Mouse (Mus musculus): ENCODE results near the gene Zer1. TPM values are rescaled to one million over a fixed set of nuclear protein-coding genes. Genes with fewer than 3 reads are reported as not detected.
A peak's percentile ranks its signal among the peaks of the same experiment; 100 is the strongest.

The Zer1 gene
- polyA plus RNA-seq, 1 experiment = 56.6 TPM

- no peak for DNase-seq
- TF ChIP-seq POLR2A (IDR thresholded peaks at IDR 0.05; ENCODE audit: borderline replicate concordance, extremely low read depth, low read depth, low read length) = no peak
- no peak for TF ChIP-seq CTCF (IDR thresholded peaks at IDR 0.05; ENCODE audit: insufficient read depth, low read length)
- H3K4me3 ChIP-seq (replicated peaks; ENCODE audit: extremely low read depth, low read depth, low read length) = no peak overlapping the region
- 58% methylated on average over 5 of the region's 5 CpGs for WGBS
- no peaks in the 10 kb centered on the region for H3K4me1 ChIP-seq (ENCODE audit: control insufficient read depth, insufficient read depth, low read length)
These were observed 40.3 kb downstream of the Zer1 start for GRCm38 (mm10) chr2:30084113-30084512.

GRCm38 (mm10) chr2:30080181-30080800 is 44.1 kb downstream of the Zer1 start:
- WGBS = 78% methylated on average over 15 of the region's 15 CpGs
- Histone ChIP-seq H3K4me1 (ENCODE audit: control insufficient read depth, insufficient read depth, low read length) (no peaks in the 10 kb centered on the region), H3K4me3 (replicated peaks; ENCODE audit: extremely low read depth, low read depth, low read length) (no peak overlapping the region)
- no peak for TF ChIP-seq CTCF (IDR thresholded peaks at IDR 0.05; ENCODE audit: insufficient read depth, low read length)
- no peak for TF ChIP-seq POLR2A (IDR thresholded peaks at IDR 0.05; ENCODE audit: borderline replicate concordance, extremely low read depth, low read depth, low read length)
- DNase-seq = no peak

- Histone ChIP-seq H3K4me3 (replicated peaks; ENCODE audit: extremely low read depth, low read depth, low read length) (no peak overlapping the region), H3K4me1 (ENCODE audit: control insufficient read depth, insufficient read depth, low read length) (no peaks in the 10 kb centered on the region)
- DNase-seq = no peak
- 52% methylated on average over 4 of the region's 4 CpGs for WGBS
- TF ChIP-seq POLR2A (IDR thresholded peaks at IDR 0.05; ENCODE audit: borderline replicate concordance, extremely low read depth, low read depth, low read length) (no peak), CTCF (IDR thresholded peaks at IDR 0.05; ENCODE audit: insufficient read depth, low read length) (no peak)
These were observed 45.6 kb downstream of the Zer1 start for GRCm38 (mm10) chr2:30078760-30079159.

GRCm38 (mm10) chr2:30078349-30078712 is 46.1 kb downstream of the Zer1 start:
- TF ChIP-seq CTCF (IDR thresholded peaks at IDR 0.05; ENCODE audit: insufficient read depth, low read length) (no peak), POLR2A (IDR thresholded peaks at IDR 0.05; ENCODE audit: borderline replicate concordance, extremely low read depth, low read depth, low read length) (peak; percentile 38; the same call in 1 of the 2 replicates)
- peak; percentile 36 for DNase-seq
- no peaks in the 10 kb centered on the region for H3K4me1 ChIP-seq (ENCODE audit: control insufficient read depth, insufficient read depth, low read length)
- WGBS = 19% methylated on average over 10 of the region's 10 CpGs
- no peak overlapping the region for H3K4me3 ChIP-seq (replicated peaks; ENCODE audit: extremely low read depth, low read depth, low read length)

- WGBS = under 1% methylated on average over 53 of the region's 53 CpGs
- DNase-seq = peak; percentile 84
- no peak; the same call in 1 of the 2 replicates for TF ChIP-seq POLR2A (IDR thresholded peaks at IDR 0.05; ENCODE audit: borderline replicate concordance, extremely low read depth, low read depth, low read length)
- peak; percentile 70 for TF ChIP-seq CTCF (IDR thresholded peaks at IDR 0.05; ENCODE audit: insufficient read depth, low read length)
These were observed 46.7 kb downstream of the Zer1 start, which contains the start of gene Pkn3 for GRCm38 (mm10) chr2:30077502-30078348. Pkn3 (plus strand) TSS chr2:30077684.

GRCm38 (mm10) chr2:30076959-30077358 is 47.4 kb downstream of the Zer1 start:
- no peak for DNase-seq
- no peak for TF ChIP-seq POLR2A (IDR thresholded peaks at IDR 0.05; ENCODE audit: borderline replicate concordance, extremely low read depth, low read depth, low read length)
- TF ChIP-seq CTCF (IDR thresholded peaks at IDR 0.05; ENCODE audit: insufficient read depth, low read length) = no peak
- no peaks in the 10 kb centered on the region for H3K4me1 ChIP-seq (ENCODE audit: control insufficient read depth, insufficient read depth, low read length)
- H3K4me3 ChIP-seq (replicated peaks; ENCODE audit: extremely low read depth, low read depth, low read length) = no peak overlapping the region
- 62% methylated on average over 6 of the region's 6 CpGs for WGBS

More at GRCm38 (mm10) chr2:30077502-30078348, 46.7 kb downstream of the Zer1 start, which contains the start of gene Pkn3:
- Histone ChIP-seq H3K4me3 (replicated peaks; ENCODE audit: extremely low read depth, low read depth, low read length) (peak within 1 kb of the TSS; percentile 63), H3K4me1 (ENCODE audit: control insufficient read depth, insufficient read depth, low read length) (no peaks in the 10 kb centered on the region)

- Histone ChIP-seq H3K4me1 (ENCODE audit: control insufficient read depth, insufficient read depth, low read length) (no peaks in the 10 kb centered on the region), H3K4me3 (replicated peaks; ENCODE audit: extremely low read depth, low read depth, low read length) (no peak overlapping the region)
- TF ChIP-seq CTCF (IDR thresholded peaks at IDR 0.05; ENCODE audit: insufficient read depth, low read length) = no peak
- TF ChIP-seq POLR2A (IDR thresholded peaks at IDR 0.05; ENCODE audit: borderline replicate concordance, extremely low read depth, low read depth, low read length) = no peak
- DNase-seq = no peak
- 91% methylated on average over 9 of the region's 9 CpGs for WGBS
These were observed 47.9 kb downstream of the Zer1 start for GRCm38 (mm10) chr2:30076439-30076838.

- Histone ChIP-seq H3K4me3 (replicated peaks; ENCODE audit: extremely low read depth, low read depth, low read length) (no peak overlapping the region), H3K4me1 (ENCODE audit: control insufficient read depth, insufficient read depth, low read length) (no peaks in the 10 kb centered on the region)
- WGBS = 59% methylated on average over 3 of the region's 3 CpGs
- TF ChIP-seq POLR2A (IDR thresholded peaks at IDR 0.05; ENCODE audit: borderline replicate concordance, extremely low read depth, low read depth, low read length) (no peak), CTCF (IDR thresholded peaks at IDR 0.05; ENCODE audit: insufficient read depth, low read length) (no peak)
- DNase-seq = no peak
These were observed 48.8 kb downstream of the Zer1 start for GRCm38 (mm10) chr2:30075625-30076024.

GRCm38 (mm10) chr2:30073285-30073684 is 51.1 kb downstream of the Zer1 start:
- TF ChIP-seq POLR2A (IDR thresholded peaks at IDR 0.05; ENCODE audit: borderline replicate concordance, extremely low read depth, low read depth, low read length) (no peak), CTCF (IDR thresholded peaks at IDR 0.05; ENCODE audit: insufficient read depth, low read length) (no peak)
- H3K4me3 ChIP-seq (replicated peaks; ENCODE audit: extremely low read depth, low read depth, low read length) = no peak overlapping the region
- DNase-seq = no peak
- 72% methylated on average over 3 of the region's 3 CpGs for WGBS
- no peaks in the 10 kb centered on the region for H3K4me1 ChIP-seq (ENCODE audit: control insufficient read depth, insufficient read depth, low read length)
